ENCODE assay signal across 11 mouse cellular contexts in the genomic region with DNA sequence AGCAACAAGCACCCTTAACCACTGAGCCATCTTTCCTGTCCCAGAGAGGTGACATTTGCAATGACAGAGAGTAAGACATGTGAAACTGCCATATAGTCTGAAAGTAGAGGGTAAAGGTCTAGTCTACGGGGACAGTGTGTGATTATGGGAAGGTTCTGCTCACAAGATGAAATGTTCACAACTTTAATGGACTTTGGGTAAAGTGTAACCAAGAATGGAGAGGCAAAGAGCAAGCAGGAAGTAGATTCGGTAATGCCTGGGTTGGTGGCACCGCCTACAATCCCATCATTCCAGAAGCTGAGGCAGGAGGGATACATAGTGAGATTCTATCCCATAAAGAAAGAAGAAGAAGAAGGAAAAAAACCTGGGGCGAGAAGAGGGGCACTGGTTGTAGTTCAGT. TPM values are rescaled to one million over a fixed set of nuclear protein-coding genes. Genes with fewer than 3 reads are reported as not detected.
DNase-seq lines count a peak whose midpoint lies in the region; ATAC-seq and TF ChIP-seq lines count a peak whose summit lies in the region.
"Had no signal": no experiment of that assay in that cellular context is flagged by ENCODE, and none has a peak within 500 bp of the region (broad histone marks: within the 10 kb centered on the region; RNA-seq: fewer than 3 reads in every experiment).

No protein-coding gene starts in this region.

- H3K27ac ChIP-seq in testis, adult 2 months (ENCODE audit: control insufficient read depth, insufficient read depth, low read depth, low read length): peak overlapping the region; percentile 5; the same call in 1 of the 2 replicates
- H3K27ac ChIP-seq: lung, embryonic 15.5 days had no signal

- no peak for TF ChIP-seq POLR2A in testis, adult 2 months (IDR thresholded peaks at IDR 0.05; ENCODE audit: control insufficient read depth, low read depth, low read length)

- DNase-seq in testis, postnatal 10 days (ENCODE audit: low spot score): no peak
- DNase-seq in kidney, postnatal 25 days: peak; percentile 41 to 77
- DNase-seq in gastrocnemius, postnatal 36 days: no peak
- DNase-seq in gastrocnemius, postnatal 10 days: no peak
- no peak for DNase-seq in MN1 (ENCODE audit: low spot score)

- peaks cover 63% of the 10 kb centered on the region for H3K4me1 ChIP-seq in erythroblast, embryonic 14.5 days (ENCODE audit: control insufficient read depth)
- H3K4me1 ChIP-seq in testis, adult 2 months (ENCODE audit: control insufficient read depth, insufficient read depth, low read length): no peaks in the 10 kb centered on the region; the same call in 1 of the 2 replicates

- peak overlapping the region; percentile 85 for H3K4me3 ChIP-seq in erythroblast, embryonic 14.5 days (replicated peaks)
- H3K4me3 ChIP-seq in testis, adult 2 months (ENCODE audit: control insufficient read depth, low read depth, low read length): peak overlapping the region; percentile 72

- H3K9me3 ChIP-seq in erythroblast, embryonic 14.5 days (ENCODE audit: control insufficient read depth, low read length): no peaks in the 10 kb centered on the region
- H3K9me3 ChIP-seq: hindbrain, embryonic 10.5 days; lung, embryonic 15.5 days had no signal

- no peak for ATAC-seq in erythroblast, adult 5-6 weeks (replicated peaks; ENCODE audit: low FRiP score, poor library complexity, severe bottlenecking)

- peaks cover 54% of the 10 kb centered on the region for H3K36me3 ChIP-seq in erythroblast, embryonic 14.5 days (ENCODE audit: control insufficient read depth)
- H3K36me3 ChIP-seq in testis, adult 2 months (ENCODE audit: control insufficient read depth, insufficient read depth, low read length): no peaks in the 10 kb centered on the region

- TF ChIP-seq CTCF in testis, adult 2 months (IDR thresholded peaks at IDR 0.05; ENCODE audit: control insufficient read depth, insufficient read depth, insufficient replicate concordance, low read depth, low read length): no peak

- H3K27me3 ChIP-seq in erythroblast, embryonic 14.5 days (ENCODE audit: control insufficient read depth): no peaks in the 10 kb centered on the region
- no peaks in the 10 kb centered on the region for H3K27me3 ChIP-seq in testis, adult 2 months (ENCODE audit: control insufficient read depth, insufficient read depth, low read length)
- H3K27me3 ChIP-seq: lung, embryonic 15.5 days had no signal

- intact Hi-C loops in gastrocnemius, postnatal 36 days (cut with DNase I): loop anchor here (5.0 kb wide), 2 partner anchors 134 to 259 kb away; a partner anchor contains a TSS

RNA-seq across cellular contexts. Expression of a gene that starts 7.1 kb away (rescaled TPM):
- 4.3 and 4.4 TPM in 2 replicates for polyA plus RNA-seq in erythroblast, embryonic 14.5 days (2012)
- 5.6 and 16.1 TPM in 2 replicates for total RNA-seq in erythroblast, adult 5-6 weeks (2015; ENCODE audit: low replicate concordance)
- 12.4 and 17.8 TPM in 2 replicates for total RNA-seq in erythroblast, adult 5-6 weeks (2017; ENCODE audit: low replicate concordance)
- 179 and 185 TPM in 2 replicates for polyA plus RNA-seq in testis, adult 2 months (2012; rRNA removed)
- total RNA-seq in gastrocnemius, postnatal 36 days (2021): 1 to 10 TPM; 6.0 to 6.3 TPM
- total RNA-seq in gastrocnemius, postnatal 10 days (2021): 10 to 100 TPM; 13.4 to 18.6 TPM

RNA-seq across cellular contexts. Expression of a gene that starts 16.9 kb away (rescaled TPM):
- 1.7 and 2.4 TPM in 2 replicates for polyA plus RNA-seq in erythroblast, embryonic 14.5 days (2012)
- 11.9 and 12.5 TPM in 2 replicates for total RNA-seq in erythroblast, adult 5-6 weeks (2015; ENCODE audit: low replicate concordance)
- 12.4 and 13.2 TPM in 2 replicates for total RNA-seq in erythroblast, adult 5-6 weeks (2017; ENCODE audit: low replicate concordance)
- 5.1 and 6.0 TPM in 2 replicates for polyA plus RNA-seq in testis, adult 2 months (2012; rRNA removed)
- total RNA-seq in gastrocnemius, postnatal 36 days (2021): 10 to 100 TPM in 1 of 2 experiments, 1 to 10 TPM in 1; 7.2 to 11.0 TPM
- 10 to 100 TPM; 16.1 to 21.2 TPM for total RNA-seq in gastrocnemius, postnatal 10 days (2021)

RNA-seq across cellular contexts. Expression of a gene that starts 43.1 kb away (rescaled TPM):
- polyA plus RNA-seq in erythroblast, embryonic 14.5 days (2012): 0.05 TPM in 1 of 2 replicates, not detected in the other
- not detected in 2 replicates for total RNA-seq in erythroblast, adult 5-6 weeks (2015; ENCODE audit: low replicate concordance)
- not detected in 2 replicates for total RNA-seq in erythroblast, adult 5-6 weeks (2017; ENCODE audit: low replicate concordance)
- polyA plus RNA-seq in testis, adult 2 months (2012; rRNA removed): 24.9 and 31.4 TPM in 2 replicates
- not detected for total RNA-seq in gastrocnemius, postnatal 36 days (2021)
- total RNA-seq in gastrocnemius, postnatal 10 days (2021): under 1 TPM; 0.72 to 0.87 TPM
- total RNA-seq: megakaryocyte-erythroid progenitor cell, adult 5-6 weeks had no signal

Comparison
In these comparisons a context has a peak if more than half of its experiments do, and no peak if none do; other contexts are left out.
1. DNase-seq: peak in kidney, postnatal 25 days (2 of 2); none in testis, postnatal 10 days (single experiment), gastrocnemius, postnatal 36 days (0 of 2), gastrocnemius, postnatal 10 days (single experiment) and MN1 (single experiment).